Mouse (Mus musculus) neural tube, embryonic 11.5 days (tissue): Measurements from ENCODE around the gene Arvcf. TPM values are rescaled to one million over a fixed set of nuclear protein-coding genes. Genes with fewer than 3 reads are reported as not detected.

Experiments used
- ATAC-seq: fragments of 200-750 bp; cut with Nextera tagmentation; 2 replicates; pipeline ENCODE4 v1.8.0; 2017; ENCODE audit warnings: moderate number of reproducible peaks, mild to moderate bottlenecking, moderate TSS enrichment, moderate library complexity; ENCODE audit not compliant: insufficient read depth, low FRiP score, low TSS enrichment
- DNase-seq: peaks from one replicate; pipeline ENCODE4 v3.0.0-alpha.2; 2015; ENCODE audit warnings: low spot score
- H3K27ac ChIP-seq: fragments of 300-500 bp; sonication (generic); 2 replicates; pipeline ENCODE4 v1.5.1; 2014; ENCODE audit warnings: low read depth, mild to moderate bottlenecking, low read length
- H3K27me3 ChIP-seq: fragments of 300-500 bp; sonication (generic); 2 replicates; pipeline ENCODE4 v1.6.1; 2014; ENCODE audit warnings: mild to moderate bottlenecking, low read length, mixed read lengths; ENCODE audit not compliant: control insufficient read depth, insufficient read depth
- H3K36me3 ChIP-seq: fragments of 300-500 bp; sonication (generic); 2 replicates; pipeline ENCODE4 v1.6.1; 2014; ENCODE audit warnings: mild to moderate bottlenecking, low read length, moderate library complexity, mixed read lengths; ENCODE audit not compliant: control insufficient read depth, insufficient read depth
- H3K4me1 ChIP-seq: fragments of 300-500 bp; sonication (generic); 2 replicates; pipeline ENCODE4 v1.6.1; 2014; ENCODE audit warnings: low read length, mixed read lengths; ENCODE audit not compliant: control insufficient read depth, insufficient read depth
- H3K4me2 ChIP-seq: fragments of 300-500 bp; sonication (generic); 2 replicates; pipeline ENCODE4 v1.6.1; 2014; ENCODE audit warnings: low read depth, mild to moderate bottlenecking, moderate library complexity
- H3K4me3 ChIP-seq: fragments of 300-500 bp; sonication (generic); 2 replicates; pipeline ENCODE4 v1.5.1; 2014; ENCODE audit warnings: low read depth, low read length
- H3K9ac ChIP-seq: fragments of 300-500 bp; sonication (generic); 2 replicates; pipeline ENCODE4 v1.6.1; 2014; ENCODE audit warnings: mild to moderate bottlenecking, low read length
- H3K9me3 ChIP-seq: fragments of 300-500 bp; sonication (generic); 2 replicates; pipeline ENCODE4 v1.6.1; 2016; ENCODE audit warnings: low read length; ENCODE audit not compliant: control insufficient read depth
- WGBS: fragments of 180-500 bp; shearing (Covaris S2); extraction: QIAGEN DNeasy Blood & Tissue Kit; methylation state at CpG from one replicate; pipeline ENCODE4 v1.1.7; 2014; 5-methylcytosine and 5-hydroxymethylcytosine counted together
- polyA plus RNA-seq: library from polyadenylated mRNA; unstranded; fragments of >200 nt; fragmentation: Nextera tagmentation; extraction: Ambion mirVana; gene quantifications from 2 replicates; pipeline ENCODE4 v1.2.1, GENCODE M21; 2014

Gene Arvcf
- polyA plus RNA-seq, 1 experiment from 2014 or later = 81.6 TPM

- no peaks in the 10 kb centered on the region; the same call in 1 of the 2 replicates for H3K4me1 ChIP-seq
- ATAC-seq (no peak), DNase-seq (no peak)
- no peak overlapping the region for H3K9ac ChIP-seq
- no peaks in the 10 kb centered on the region for H3K36me3 ChIP-seq
- H3K4me2 ChIP-seq = no peak overlapping the region
- 84% methylated on average over 3 of the region's 3 CpGs for WGBS
- no peak overlapping the region for H3K4me3 ChIP-seq
- no peak overlapping the region for H3K27ac ChIP-seq
- no peaks in the 10 kb centered on the region for H3K9me3 ChIP-seq
- no peaks in the 10 kb centered on the region for H3K27me3 ChIP-seq
Measured at GRCm38 (mm10) chr16:18333976-18334375, 14.0 kb upstream of the Arvcf start.

DNA sequence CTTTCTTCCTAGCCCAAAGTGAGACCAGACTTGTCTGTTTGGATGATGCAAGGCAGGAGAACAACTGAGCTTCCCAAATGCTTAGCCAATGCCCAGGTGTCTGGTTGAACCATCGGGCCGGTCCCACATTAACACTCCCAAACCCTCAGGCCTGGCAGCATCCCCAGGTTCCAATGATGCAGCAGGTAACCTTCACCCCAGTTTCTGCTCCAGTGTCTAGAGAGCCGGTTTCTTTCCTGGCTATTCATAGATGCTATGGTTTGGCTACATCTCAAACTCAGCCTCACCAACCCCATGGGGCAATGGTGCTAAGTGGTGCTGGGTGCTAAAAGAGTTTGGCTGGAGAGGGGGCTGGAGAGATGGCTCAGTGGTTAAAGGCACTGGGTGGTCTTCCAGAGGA is 12.0 kb upstream of the Arvcf start:
- DNase-seq (no peak), ATAC-seq (no peak)
- no peaks in the 10 kb centered on the region for H3K9me3 ChIP-seq
- H3K27me3 ChIP-seq = no peaks in the 10 kb centered on the region
- no peak overlapping the region for H3K4me3 ChIP-seq
- H3K4me2 ChIP-seq = no peak overlapping the region
- H3K27ac ChIP-seq = no peak overlapping the region
- no peaks in the 10 kb centered on the region for H3K36me3 ChIP-seq
- H3K9ac ChIP-seq = no peak overlapping the region
- WGBS = 90% methylated on average over 3 of the region's 3 CpGs
- H3K4me1 ChIP-seq = no peaks in the 10 kb centered on the region; the same call in 1 of the 2 replicates

GRCm38 (mm10) chr16:18337261-18337660 is 10.7 kb upstream of the Arvcf start:
- H3K9ac ChIP-seq = no peak overlapping the region

DNA sequence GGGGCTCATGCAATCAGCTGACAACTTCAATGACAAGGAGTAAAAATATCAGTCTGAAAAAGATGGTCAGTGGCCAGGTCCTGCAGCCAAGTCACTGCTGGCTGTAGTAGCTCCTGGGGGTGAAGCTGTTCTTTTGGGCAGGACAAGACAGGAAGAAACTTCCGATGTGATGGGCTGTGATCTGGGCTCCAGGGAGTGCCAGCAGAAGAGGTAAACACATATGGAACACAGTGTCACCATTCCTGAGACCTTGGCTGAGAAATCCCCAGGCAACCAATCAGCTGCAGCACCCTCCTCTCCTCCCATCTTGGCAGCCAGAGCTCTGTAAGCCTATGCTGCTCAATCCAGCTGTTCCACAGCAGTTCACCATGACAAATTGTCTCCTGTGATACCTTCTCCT is 8.1 kb upstream of the Arvcf start:
- Histone ChIP-seq H3K27ac (no peak overlapping the region), H3K4me1 (peaks cover 11% of the 10 kb centered on the region; the same call in 1 of the 2 replicates), H3K36me3 (no peaks in the 10 kb centered on the region), H3K4me2 (no peak overlapping the region), H3K9me3 (no peaks in the 10 kb centered on the region), H3K9ac (no peak overlapping the region), H3K4me3 (no peak overlapping the region), H3K27me3 (no peaks in the 10 kb centered on the region)
- DNase-seq (no peak), ATAC-seq (no peak)
- 40% methylated on average over 1 of the region's 1 CpGs for WGBS

More at GRCm38 (mm10) chr16:18337261-18337660, 10.7 kb upstream of the Arvcf start:
- DNase-seq (no peak), ATAC-seq (no peak)
- Histone ChIP-seq H3K27me3 (no peaks in the 10 kb centered on the region), H3K4me3 (no peak overlapping the region), H3K36me3 (no peaks in the 10 kb centered on the region), H3K4me1 (no peaks in the 10 kb centered on the region; the same call in 1 of the 2 replicates), H3K4me2 (no peak overlapping the region), H3K27ac (no peak overlapping the region), H3K9me3 (no peaks in the 10 kb centered on the region)
- WGBS = 92% methylated on average over 4 of the region's 4 CpGs

DNA sequence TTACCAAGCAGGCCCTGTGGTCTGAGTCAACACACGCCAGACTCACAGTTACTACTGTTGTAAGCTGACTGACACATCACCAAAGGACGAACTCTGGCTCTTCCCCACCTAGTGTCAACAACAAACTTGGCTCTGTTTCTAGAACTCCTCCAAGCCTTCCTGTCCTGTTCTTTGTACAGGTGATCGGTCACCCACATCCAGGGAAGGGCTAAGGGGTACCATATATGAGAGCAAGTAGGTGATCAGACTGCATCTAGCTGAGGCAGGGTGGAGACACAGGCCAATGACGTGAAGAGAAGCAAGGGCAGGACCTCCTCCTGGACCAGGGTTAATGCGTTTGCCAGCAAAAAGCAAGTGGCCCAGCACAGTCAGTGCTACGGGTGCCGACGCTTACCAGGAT is 6.4 kb upstream of the Arvcf start:
- Histone ChIP-seq H3K36me3 (no peaks in the 10 kb centered on the region), H3K4me3 (no peak overlapping the region), H3K4me2 (no peak overlapping the region), H3K9me3 (no peaks in the 10 kb centered on the region), H3K9ac (no peak overlapping the region), H3K27ac (no peak overlapping the region), H3K27me3 (no peaks in the 10 kb centered on the region), H3K4me1 (peaks cover 11% of the 10 kb centered on the region; the same call in 1 of the 2 replicates)
- WGBS = 88% methylated on average over 8 of the region's 8 CpGs
- no peak for DNase-seq
- ATAC-seq = no peak

DNA sequence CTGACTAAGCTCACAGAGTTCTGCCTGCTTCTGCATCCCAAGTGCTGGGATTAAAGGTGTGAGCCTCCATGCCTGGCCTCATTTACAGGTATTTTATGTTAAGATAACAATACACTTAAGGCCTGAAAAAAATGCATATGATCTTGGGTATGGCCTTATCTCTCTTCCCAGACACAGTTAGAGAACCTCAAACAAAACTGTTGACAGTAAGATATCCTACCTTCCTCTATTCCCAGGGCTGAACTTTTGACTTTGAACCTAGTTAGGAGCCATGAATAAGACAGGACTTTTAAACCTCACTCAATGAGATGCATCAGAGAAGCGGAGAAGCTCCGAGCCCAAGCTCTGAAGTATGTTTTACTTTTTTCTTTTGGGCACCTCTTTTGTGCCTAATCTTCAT is 5.9 kb upstream of the Arvcf start:
- Histone ChIP-seq H3K27me3 (no peaks in the 10 kb centered on the region), H3K4me1 (peaks cover 11% of the 10 kb centered on the region; the same call in 1 of the 2 replicates), H3K4me2 (no peak overlapping the region), H3K36me3 (no peaks in the 10 kb centered on the region), H3K27ac (no peak overlapping the region), H3K9ac (no peak overlapping the region), H3K4me3 (no peak overlapping the region), H3K9me3 (no peaks in the 10 kb centered on the region)
- DNase-seq (no peak), ATAC-seq (no peak)
- WGBS = 89% methylated on average over 2 of the region's 2 CpGs

DNA sequence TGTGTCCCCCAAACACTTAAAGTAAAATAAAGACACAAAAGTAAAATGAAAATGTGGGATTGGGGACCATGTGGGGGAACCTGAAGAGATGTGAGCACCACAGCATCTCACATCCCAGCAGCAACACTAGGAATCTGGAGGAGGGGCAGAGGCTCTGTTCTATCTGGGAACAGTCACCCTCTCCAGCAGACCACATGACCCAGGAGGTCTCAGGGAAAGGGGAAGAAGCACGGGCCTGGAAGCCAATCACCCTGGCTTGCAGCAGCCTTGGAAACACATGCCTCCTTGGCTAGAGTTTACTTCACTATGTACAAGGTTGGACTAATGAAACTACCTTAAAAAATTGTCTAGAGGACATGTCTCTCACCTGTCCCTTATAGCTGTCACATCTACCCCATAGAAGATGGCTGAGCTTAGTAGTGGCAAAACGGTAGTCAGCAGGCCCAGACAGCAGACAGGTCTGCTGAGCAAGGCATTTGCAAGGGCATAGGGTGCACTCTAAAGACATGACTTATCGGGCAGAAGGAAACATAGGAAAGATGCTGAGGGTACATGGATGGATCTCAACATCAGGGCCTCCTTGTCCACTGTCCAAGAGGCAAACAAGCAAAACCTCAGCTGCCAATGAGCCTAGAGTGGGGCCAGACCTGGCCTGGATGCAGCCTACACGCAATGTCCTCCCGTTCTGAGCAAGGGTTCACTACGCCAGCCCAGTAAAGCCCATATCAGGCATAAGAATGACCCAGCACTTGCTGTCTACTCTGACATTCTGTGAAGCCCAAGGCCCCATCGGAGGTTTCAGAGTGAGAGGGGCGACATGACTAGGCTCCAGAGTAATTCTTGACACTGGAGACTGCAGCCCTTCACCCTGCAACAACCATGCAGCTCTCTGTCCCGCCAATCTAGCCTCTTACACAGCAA is 5.1 kb upstream of the Arvcf start:
- H3K36me3 ChIP-seq = no peaks in the 10 kb centered on the region
- H3K9ac ChIP-seq = peak overlapping the region; percentile 59
- 49% methylated on average over 9 of the region's 9 CpGs for WGBS
- H3K27ac ChIP-seq = no peak overlapping the region
- H3K9me3 ChIP-seq = no peaks in the 10 kb centered on the region
- ATAC-seq (no peak), DNase-seq (no peak)
- peak overlapping the region; percentile 48 for H3K4me3 ChIP-seq
- H3K27me3 ChIP-seq = no peaks in the 10 kb centered on the region
- peaks cover 11% of the 10 kb centered on the region; the same call in 1 of the 2 replicates for H3K4me1 ChIP-seq
- peak overlapping the region; percentile 74 for H3K4me2 ChIP-seq

DNA sequence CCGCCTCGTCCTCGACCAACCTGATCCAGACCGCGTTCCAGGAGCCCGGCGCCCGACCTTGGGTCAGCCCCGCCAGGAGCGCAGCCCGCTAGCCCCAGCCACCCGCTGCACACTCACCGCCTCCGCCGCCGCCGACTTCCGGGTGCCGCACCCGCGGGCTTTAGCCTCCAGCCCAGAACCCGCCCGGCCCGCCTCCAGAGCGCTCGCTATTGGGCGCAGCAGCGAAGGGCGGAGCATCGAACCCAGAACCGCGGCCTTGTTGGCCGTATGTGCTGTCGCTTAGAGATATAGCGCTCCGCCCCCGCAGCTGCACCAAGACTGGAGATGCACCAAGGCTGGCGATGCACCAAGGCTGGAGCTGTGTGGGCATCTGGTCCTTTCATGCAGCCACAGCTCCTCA is 4.2 kb upstream of the Arvcf start:
- H3K4me2 ChIP-seq = peak overlapping the region; percentile 74
- H3K4me1 ChIP-seq = peaks cover 11% of the 10 kb centered on the region; the same call in 1 of the 2 replicates
- DNase-seq = peak; percentile 98
- H3K27me3 ChIP-seq = no peaks in the 10 kb centered on the region
- 0% methylated on average over 38 of the region's 38 CpGs for WGBS
- H3K9ac ChIP-seq = peak overlapping the region; percentile 59
- H3K4me3 ChIP-seq = peak overlapping the region; percentile 48
- H3K27ac ChIP-seq = peak overlapping the region; percentile 35; the same call in 1 of the 2 replicates
- no peaks in the 10 kb centered on the region for H3K36me3 ChIP-seq
- no peaks in the 10 kb centered on the region for H3K9me3 ChIP-seq
- peak; percentile 87 for ATAC-seq

DNA sequence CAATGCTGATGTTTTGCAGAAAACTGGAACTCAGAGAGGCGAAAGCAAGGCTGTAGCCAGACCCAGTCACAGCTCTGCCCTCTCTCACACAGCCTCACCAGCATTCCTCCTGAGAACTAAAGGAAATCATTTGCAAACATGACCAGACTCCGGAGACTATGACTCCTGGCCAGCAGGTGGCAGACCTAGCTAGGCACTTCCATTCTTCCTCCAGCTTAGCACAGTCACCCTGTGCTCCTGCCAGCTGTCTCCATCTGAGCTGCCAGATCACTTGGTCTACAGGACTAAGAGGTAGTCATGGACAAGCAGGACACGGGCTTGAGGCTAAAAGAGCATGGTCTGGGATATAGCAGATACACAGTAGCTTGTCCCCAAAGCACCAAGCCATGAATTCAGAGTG is 2.7 kb upstream of the Arvcf start:
- Histone ChIP-seq H3K4me3 (no peak overlapping the region), H3K9ac (no peak overlapping the region), H3K9me3 (no peaks in the 10 kb centered on the region), H3K4me2 (no peak overlapping the region), H3K4me1 (peaks cover 11% of the 10 kb centered on the region; the same call in 1 of the 2 replicates), H3K27me3 (peaks cover 4% of the 10 kb centered on the region; the same call in 1 of the 2 replicates), H3K36me3 (no peaks in the 10 kb centered on the region), H3K27ac (no peak overlapping the region)
- peak; percentile 86 for DNase-seq
- WGBS = 5% methylated on average over 3 of the region's 3 CpGs
- peak; percentile 32; the same call in 1 of the 2 replicates for ATAC-seq
